Mouse (Mus musculus) intestine, postnatal 0 days (tissue): ENCODE results near the gene Bckdhb. TPM values are rescaled to one million over a fixed set of nuclear protein-coding genes. Genes with fewer than 3 reads are reported as not detected.
"Not testable (repeated sequence)": the region's sequence is repeated elsewhere in the genome, so short reads cannot be mapped to it uniquely, and the experiment has no call there.

ENCODE experiments used
- ATAC-seq: fragments of 200-750 bp; cut with Nextera tagmentation; 2 replicates; pipeline ENCODE4 v1.8.0; 2017; ENCODE audit warnings: mild to moderate bottlenecking, moderate TSS enrichment, moderate library complexity
- H3K27ac ChIP-seq: fragments of 300-500 bp; sonication (generic); 2 replicates; pipeline ENCODE4 v1.5.1; 2014; ENCODE audit warnings: mild to moderate bottlenecking, low read depth, low read length, moderate library complexity
- H3K27me3 ChIP-seq: fragments of 300-500 bp; sonication (generic); replicated peaks from 2 replicates; pipeline ENCODE4 v1.6.1; 2014; ENCODE audit warnings: low read length, mixed read lengths; ENCODE audit not compliant: control insufficient read depth, insufficient read depth
- H3K36me3 ChIP-seq: fragments of 300-500 bp; sonication (generic); 2 replicates; pipeline ENCODE4 v1.6.1; 2014; ENCODE audit warnings: mild to moderate bottlenecking, moderate library complexity; ENCODE audit not compliant: control insufficient read depth, insufficient read depth
- H3K4me1 ChIP-seq: fragments of 300-500 bp; sonication (generic); replicated peaks from 2 replicates; pipeline ENCODE4 v1.6.1; 2014; ENCODE audit warnings: antibody characterized with exemption, low read length, mixed read lengths; ENCODE audit not compliant: control insufficient read depth, insufficient read depth
- H3K4me2 ChIP-seq: fragments of 300-500 bp; sonication (generic); replicated peaks from 2 replicates; pipeline ENCODE4 v1.6.1; 2014; ENCODE audit warnings: low read depth, mild to moderate bottlenecking, moderate library complexity
- H3K4me3 ChIP-seq: fragments of 300-500 bp; sonication (generic); 2 replicates; pipeline ENCODE4 v1.5.1; 2014; ENCODE audit warnings: low read depth, low read length
- H3K9ac ChIP-seq: fragments of 300-500 bp; sonication (generic); 2 replicates; pipeline ENCODE4 v1.6.1; 2014; ENCODE audit warnings: mild to moderate bottlenecking, low read depth, low read length
- H3K9me3 ChIP-seq: fragments of 300-500 bp; sonication (generic); 2 replicates; pipeline ENCODE4 v1.6.1; 2016; ENCODE audit warnings: mixed run types; ENCODE audit not compliant: control insufficient read depth
- CTCF ChIP-seq: sonication (generic); IDR thresholded peaks from 2 replicates; pipeline ENCODE4 v1.5.1; 2016; ENCODE audit warnings: low read depth, mild to moderate bottlenecking, control low read depth, antibody characterized with exemption, moderate library complexity
- whole genome bisulfite sequencing: fragments of 180-500 bp; shearing (Covaris S2); extraction: QIAGEN DNeasy Blood & Tissue Kit; methylation state at CpG from one replicate; pipeline ENCODE4 v1.1.7; 2014; 5-methylcytosine and 5-hydroxymethylcytosine counted together
- polyA plus RNA-seq: library from polyadenylated mRNA; unstranded; fragments of >200 nt; fragmentation: Nextera tagmentation; extraction: Ambion mirVana; gene quantifications from 2 replicates; pipeline ENCODE4 v1.2.1, GENCODE M21; 2015

Gene Bckdhb
- polyA plus RNA-seq, 1 experiment from 2014 or later: 6.2 TPM

- Histone ChIP-seq H3K36me3 (no peaks in the 10 kb centered on the region), H3K4me2 (peak overlapping the region; percentile 95), H3K4me3 (peak overlapping the region; percentile 72), H3K27me3 (no peaks in the 10 kb centered on the region), H3K27ac (no peak overlapping the region; the same call in 1 of the 2 replicates), H3K9me3 (no peaks in the 10 kb centered on the region), H3K4me1 (no peaks in the 10 kb centered on the region), H3K9ac (no peak overlapping the region)
- ATAC-seq: no peak
- TF ChIP-seq CTCF: no peak
- WGBS: 56% methylated on average over 4 of the region's 4 CpGs
These were observed 720 bp downstream of the Bckdhb start for GRCm38 (mm10) chr9:83925688-83926041.

GRCm38 (mm10) chr9:83926302-83926701, 1.4 kb downstream of the Bckdhb start:
- Histone ChIP-seq H3K9me3 (no peaks in the 10 kb centered on the region), H3K9ac (no peak overlapping the region), H3K36me3 (no peaks in the 10 kb centered on the region), H3K4me2 (no peak overlapping the region), H3K27ac (no peak overlapping the region), H3K27me3 (no peaks in the 10 kb centered on the region), H3K4me3 (no peak overlapping the region), H3K4me1 (no peaks in the 10 kb centered on the region)
- TF ChIP-seq CTCF: no peak
- ATAC-seq: no peak
- WGBS: 72% methylated on average over 5 of the region's 5 CpGs

GRCm38 (mm10) chr9:83939501-83939900, 14.6 kb downstream of the Bckdhb start:
- H3K27me3 ChIP-seq, H3K4me3 ChIP-seq, H3K27ac ChIP-seq, H3K4me1 ChIP-seq, H3K36me3 ChIP-seq, H3K9me3 ChIP-seq, ATAC-seq, H3K4me2 ChIP-seq, H3K9ac ChIP-seq: not testable (repeated sequence)

- no peaks in the 10 kb centered on the region for H3K36me3 ChIP-seq
- no peak overlapping the region for H3K27ac ChIP-seq
- H3K4me3 ChIP-seq: no peak overlapping the region
- no peak overlapping the region for H3K9ac ChIP-seq
- ATAC-seq: no peak
- no peaks in the 10 kb centered on the region for H3K9me3 ChIP-seq
- no peak overlapping the region for H3K4me2 ChIP-seq
- no peaks in the 10 kb centered on the region for H3K4me1 ChIP-seq
- no peaks in the 10 kb centered on the region for H3K27me3 ChIP-seq
- TF ChIP-seq CTCF: no peak
- 88% methylated on average over 3 of the region's 3 CpGs for WGBS
These were observed 15.1 kb downstream of the Bckdhb start for GRCm38 (mm10) chr9:83940016-83940415.

GRCm38 (mm10) chr9:83940537-83941363, 15.8 kb downstream of the Bckdhb start:
- Histone ChIP-seq H3K9me3 (no peaks in the 10 kb centered on the region), H3K4me2 (no peak overlapping the region), H3K4me1 (no peaks in the 10 kb centered on the region), H3K27ac (no peak overlapping the region), H3K4me3 (no peak overlapping the region), H3K9ac (no peak overlapping the region), H3K36me3 (no peaks in the 10 kb centered on the region), H3K27me3 (no peaks in the 10 kb centered on the region)
- ATAC-seq: no peak
- WGBS: 81% methylated on average over 9 of the region's 9 CpGs
- no peak for TF ChIP-seq CTCF

GRCm38 (mm10) chr9:83951336-83951735, 26.4 kb downstream of the Bckdhb start:
- no peak for ATAC-seq
- 71% methylated on average over 4 of the region's 4 CpGs for WGBS

More at GRCm38 (mm10) chr9:83951336-83951735, 26.4 kb downstream of the Bckdhb start:
- H3K27me3 ChIP-seq: no peaks in the 10 kb centered on the region
- no peak overlapping the region for H3K9ac ChIP-seq
- no peaks in the 10 kb centered on the region for H3K36me3 ChIP-seq
- no peaks in the 10 kb centered on the region for H3K9me3 ChIP-seq
- no peak overlapping the region for H3K4me2 ChIP-seq
- H3K4me3 ChIP-seq: no peak overlapping the region
- no peaks in the 10 kb centered on the region for H3K4me1 ChIP-seq
- no peak overlapping the region for H3K27ac ChIP-seq
- TF ChIP-seq CTCF: no peak
